Mouse (Mus musculus) intestine, embryonic 15.5 days (tissue): ENCODE results near the gene Gm45261. TPM values are rescaled to one million over a fixed set of nuclear protein-coding genes. Genes with fewer than 3 reads are reported as not detected.

ENCODE experiments used
- ATAC-seq: fragments of 200-750 bp; cut with Nextera tagmentation; 2 replicates; pipeline ENCODE4 v1.8.0; 2017; ENCODE audit warnings: moderate TSS enrichment, moderate library complexity
- H3K27ac ChIP-seq: fragments of 300-500 bp; sonication (generic); 2 replicates; pipeline ENCODE4 v1.5.1; 2015; ENCODE audit warnings: mild to moderate bottlenecking, inconsistent platforms
- H3K27me3 ChIP-seq: fragments of 300-500 bp; sonication (generic); replicated peaks from 2 replicates; pipeline ENCODE4 v1.6.1; 2015; ENCODE audit warnings: inconsistent platforms
- H3K36me3 ChIP-seq: fragments of 300-500 bp; sonication (generic); 2 replicates; pipeline ENCODE4 v1.6.1; 2015; ENCODE audit warnings: inconsistent platforms
- H3K4me1 ChIP-seq: fragments of 300-500 bp; sonication (generic); replicated peaks from 2 replicates; pipeline ENCODE4 v1.6.1; 2015; ENCODE audit warnings: inconsistent platforms
- H3K4me2 ChIP-seq: fragments of 300-500 bp; sonication (generic); replicated peaks from 2 replicates; pipeline ENCODE4 v1.6.1; 2015; ENCODE audit warnings: mild to moderate bottlenecking, inconsistent platforms
- H3K4me3 ChIP-seq: fragments of 300-500 bp; sonication (generic); replicated peaks from 2 replicates; pipeline ENCODE4 v1.5.1; 2015; ENCODE audit warnings: inconsistent platforms
- H3K9ac ChIP-seq: fragments of 300-500 bp; sonication (generic); 2 replicates; pipeline ENCODE4 v1.6.1; 2015; ENCODE audit warnings: inconsistent platforms
- H3K9me3 ChIP-seq: fragments of 300-500 bp; sonication (generic); 2 replicates; pipeline ENCODE4 v1.6.1; 2016; ENCODE audit warnings: inconsistent platforms
- WGBS: fragments of 180-500 bp; shearing (Covaris S2); methylation state at CpG from one replicate; pipeline ENCODE4 v1.1.7; 2015; 5-methylcytosine and 5-hydroxymethylcytosine counted together
- polyA plus RNA-seq: library from polyadenylated mRNA; unstranded; fragments of >200 nt; fragmentation: Nextera tagmentation; extraction: Ambion mirVana; gene quantifications from 2 replicates; pipeline ENCODE4 v1.2.1, GENCODE M21; 2015

The Gm45261 gene
- polyA plus RNA-seq, 1 experiment from 2014 or later, result not detected

GRCm38 (mm10) chr1:80404196-80404595 is 57.1 kb downstream of the Gm45261 start:
- H3K27me3 ChIP-seq, result no peaks in the 10 kb centered on the region
- no peak overlapping the region for H3K27ac ChIP-seq
- no peaks in the 10 kb centered on the region for H3K4me1 ChIP-seq
- no peak for ATAC-seq
- H3K36me3 ChIP-seq, result no peaks in the 10 kb centered on the region
- H3K4me2 ChIP-seq, result no peak overlapping the region
- no peaks in the 10 kb centered on the region for H3K9me3 ChIP-seq
- H3K4me3 ChIP-seq, result no peak overlapping the region
- WGBS, result 84% methylated on average over 3 of the region's 3 CpGs
- H3K9ac ChIP-seq, result no peak overlapping the region

- H3K9ac ChIP-seq, result no peak overlapping the region
- no peak overlapping the region for H3K4me2 ChIP-seq
- no peaks in the 10 kb centered on the region for H3K36me3 ChIP-seq
- H3K9me3 ChIP-seq, result no peaks in the 10 kb centered on the region
- ATAC-seq, result no peak
- H3K27me3 ChIP-seq, result no peaks in the 10 kb centered on the region
- H3K4me3 ChIP-seq, result no peak overlapping the region
- H3K27ac ChIP-seq, result no peak overlapping the region
- 78% methylated on average over 3 of the region's 3 CpGs for WGBS
- H3K4me1 ChIP-seq, result no peaks in the 10 kb centered on the region
Observed at GRCm38 (mm10) chr1:80403366-80403893, 57.8 kb downstream of the Gm45261 start.

DNA sequence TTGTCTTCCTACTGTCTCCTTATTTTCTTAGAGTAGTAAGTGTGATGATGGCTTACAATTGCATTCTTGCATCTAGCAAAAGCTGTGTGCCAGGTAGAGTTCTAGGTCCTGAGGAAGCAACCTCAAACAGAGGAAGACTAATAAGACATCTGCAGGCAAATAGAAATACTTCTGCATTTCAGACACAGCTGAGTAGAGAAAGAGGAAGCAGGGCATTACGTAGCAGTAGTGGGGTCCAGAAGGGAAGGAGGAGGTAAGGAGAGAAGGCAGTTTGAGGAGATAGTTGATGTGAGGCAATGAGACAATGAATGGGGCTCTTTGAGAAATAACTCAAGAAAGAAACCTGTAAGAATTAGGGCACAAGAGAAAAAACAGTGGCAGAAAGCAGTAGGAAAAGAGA is 59.3 kb downstream of the Gm45261 start:
- H3K9ac ChIP-seq, result no peak overlapping the region
- no peak for ATAC-seq
- no peaks in the 10 kb centered on the region for H3K9me3 ChIP-seq
- H3K4me3 ChIP-seq, result no peak overlapping the region
- no peaks in the 10 kb centered on the region for H3K27me3 ChIP-seq
- WGBS, result 72% methylated on average over 1 of the region's 1 CpGs
- H3K4me2 ChIP-seq, result no peak overlapping the region
- H3K36me3 ChIP-seq, result no peaks in the 10 kb centered on the region
- no peak overlapping the region for H3K27ac ChIP-seq
- H3K4me1 ChIP-seq, result no peaks in the 10 kb centered on the region

Other genes starting within 250 kb of the Gm45261 start
- gene Fam124b, start 243.0 kb downstream of the Gm45261 start, polyA plus RNA-seq, result 0.93 and 1.0 TPM in 2 replicates
- 29.5 and 31.5 TPM in 2 replicates for gene Cul3, start 121.0 kb downstream of the Gm45261 start, polyA plus RNA-seq